Mouse (Mus musculus) liver, embryonic 16.5 days (tissue): ENCODE data around the gene Dock9. TPM values are rescaled to one million over a fixed set of nuclear protein-coding genes. Genes with fewer than 3 reads are reported as not detected.

Experiments used
- ATAC-seq: fragments of 200-750 bp; cut with Nextera tagmentation; 2 replicates; pipeline ENCODE4 v1.8.0; 2017; ENCODE audit warnings: low read depth, mild to moderate bottlenecking, moderate number of reproducible peaks, moderate library complexity
- H3K27ac ChIP-seq: fragments of 300-500 bp; sonication (generic); 2 replicates; pipeline ENCODE4 v1.5.1; 2014; ENCODE audit warnings: mild to moderate bottlenecking, low read length
- H3K27me3 ChIP-seq: fragments of 300-500 bp; sonication (generic); 2 replicates; pipeline ENCODE4 v1.6.1; 2014; ENCODE audit warnings: low read depth, low read length, mixed read lengths; ENCODE audit not compliant: control insufficient read depth, insufficient read depth
- H3K36me3 ChIP-seq: fragments of 300-500 bp; sonication (generic); 2 replicates; pipeline ENCODE4 v1.6.1; 2014; ENCODE audit warnings: mild to moderate bottlenecking; ENCODE audit not compliant: control insufficient read depth, insufficient read depth
- H3K4me1 ChIP-seq: fragments of 300-500 bp; sonication (generic); 2 replicates; pipeline ENCODE4 v1.6.1; 2014; ENCODE audit warnings: low read depth, low read length, mixed read lengths; ENCODE audit not compliant: control insufficient read depth
- H3K4me2 ChIP-seq: fragments of 300-500 bp; sonication (generic); 2 replicates; pipeline ENCODE4 v1.6.1; 2014; ENCODE audit warnings: low read depth, low read length, mixed read lengths
- H3K4me3 ChIP-seq: fragments of 300-500 bp; sonication (generic); 2 replicates; pipeline ENCODE4 v1.5.1; 2014; ENCODE audit warnings: low read depth, mild to moderate bottlenecking, low read length
- H3K9ac ChIP-seq: fragments of 300-500 bp; sonication (generic); 2 replicates; pipeline ENCODE4 v1.6.1; 2014; ENCODE audit warnings: low read depth, low read length
- H3K9me3 ChIP-seq: fragments of 300-500 bp; sonication (generic); replicated peaks from 2 replicates; pipeline ENCODE4 v1.6.1; 2016; ENCODE audit warnings: low read length; ENCODE audit not compliant: control insufficient read depth
- WGBS: fragments of 180-500 bp; shearing (Covaris S2); extraction: QIAGEN DNeasy Blood & Tissue Kit; methylation state at CpG from one replicate; pipeline ENCODE4 v1.1.7; 2014; ENCODE audit not compliant: insufficient replicate concordance; 5-methylcytosine and 5-hydroxymethylcytosine counted together
- polyA plus RNA-seq: library from polyadenylated mRNA; unstranded; fragments of >200 nt; fragmentation: Nextera tagmentation; extraction: Ambion mirVana; gene quantifications from 2 replicates; pipeline ENCODE4 v1.2.1, GENCODE M21; 2015

Dock9 gene
- polyA plus RNA-seq, 1 experiment from 2014 or later: 1.6 TPM

- no peak for ATAC-seq
- 24% methylated on average over 1 of the region's 1 CpGs for WGBS
Measured at GRCm38 (mm10) chr14:121785394-121785793, 12.2 kb downstream of the Dock9 start.

GRCm38 (mm10) chr14:121780942-121781531 is 16.6 kb downstream of the Dock9 start:
- H3K27me3 ChIP-seq: no peaks in the 10 kb centered on the region
- no peaks in the 10 kb centered on the region for H3K4me1 ChIP-seq
- no peak overlapping the region for H3K4me2 ChIP-seq
- no peak overlapping the region for H3K4me3 ChIP-seq
- WGBS: 49% methylated on average over 12 of the region's 12 CpGs
- no peaks in the 10 kb centered on the region for H3K9me3 ChIP-seq
- H3K36me3 ChIP-seq: no peaks in the 10 kb centered on the region
- H3K27ac ChIP-seq: no peak overlapping the region
- peak; percentile 35; the same call in 1 of the 2 replicates for ATAC-seq
- H3K9ac ChIP-seq: no peak overlapping the region

More at GRCm38 (mm10) chr14:121785394-121785793, 12.2 kb downstream of the Dock9 start:
- Histone ChIP-seq H3K9ac (no peak overlapping the region), H3K36me3 (no peaks in the 10 kb centered on the region), H3K4me1 (no peaks in the 10 kb centered on the region), H3K4me3 (no peak overlapping the region), H3K27ac (no peak overlapping the region), H3K9me3 (no peaks in the 10 kb centered on the region), H3K4me2 (no peak overlapping the region), H3K27me3 (no peaks in the 10 kb centered on the region)

GRCm38 (mm10) chr14:121780144-121780913 is 17.3 kb downstream of the Dock9 start:
- Histone ChIP-seq H3K27ac (no peak overlapping the region), H3K9ac (no peak overlapping the region), H3K36me3 (no peaks in the 10 kb centered on the region), H3K27me3 (no peaks in the 10 kb centered on the region), H3K4me2 (no peak overlapping the region), H3K4me3 (no peak overlapping the region), H3K4me1 (no peaks in the 10 kb centered on the region), H3K9me3 (no peaks in the 10 kb centered on the region)
- peak; percentile 54; the same call in 1 of the 2 replicates for ATAC-seq
- WGBS: 36% methylated on average over 11 of the region's 11 CpGs

- H3K36me3 ChIP-seq: no peaks in the 10 kb centered on the region
- H3K9me3 ChIP-seq: no peaks in the 10 kb centered on the region
- H3K4me1 ChIP-seq: no peaks in the 10 kb centered on the region
- no peaks in the 10 kb centered on the region for H3K27me3 ChIP-seq
- no peak overlapping the region for H3K4me3 ChIP-seq
- 57% methylated on average over 3 of the region's 3 CpGs for WGBS
- no peak overlapping the region for H3K27ac ChIP-seq
- no peak for ATAC-seq
- H3K9ac ChIP-seq: no peak overlapping the region
- H3K4me2 ChIP-seq: no peak overlapping the region
Measured at GRCm38 (mm10) chr14:121779620-121780019, 18.0 kb downstream of the Dock9 start.

GRCm38 (mm10) chr14:121777279-121777831 is 20.3 kb downstream of the Dock9 start:
- no peak for ATAC-seq
- WGBS: 40% methylated on average over 4 of the region's 4 CpGs
- no peak overlapping the region for H3K9ac ChIP-seq
- no peak overlapping the region for H3K27ac ChIP-seq
- no peak overlapping the region for H3K4me2 ChIP-seq
- no peaks in the 10 kb centered on the region for H3K27me3 ChIP-seq
- no peak overlapping the region for H3K4me3 ChIP-seq
- H3K36me3 ChIP-seq: no peaks in the 10 kb centered on the region
- no peaks in the 10 kb centered on the region for H3K9me3 ChIP-seq
- H3K4me1 ChIP-seq: no peaks in the 10 kb centered on the region

GRCm38 (mm10) chr14:121776749-121777148 is 20.9 kb downstream of the Dock9 start:
- Histone ChIP-seq H3K9me3 (no peaks in the 10 kb centered on the region), H3K27ac (no peak overlapping the region), H3K36me3 (no peaks in the 10 kb centered on the region), H3K4me1 (no peaks in the 10 kb centered on the region), H3K4me2 (no peak overlapping the region), H3K9ac (no peak overlapping the region), H3K4me3 (no peak overlapping the region), H3K27me3 (no peaks in the 10 kb centered on the region)
- WGBS: 70% methylated on average over 4 of the region's 4 CpGs
- ATAC-seq: no peak

GRCm38 (mm10) chr14:121762021-121762452 is 35.6 kb downstream of the Dock9 start:
- H3K4me3 ChIP-seq: no peak overlapping the region
- H3K9ac ChIP-seq: no peak overlapping the region
- no peak overlapping the region for H3K27ac ChIP-seq
- H3K9me3 ChIP-seq: no peaks in the 10 kb centered on the region
- 52% methylated on average over 11 of the region's 11 CpGs for WGBS
- H3K36me3 ChIP-seq: no peaks in the 10 kb centered on the region
- no peaks in the 10 kb centered on the region for H3K27me3 ChIP-seq
- no peak overlapping the region for H3K4me2 ChIP-seq
- no peaks in the 10 kb centered on the region for H3K4me1 ChIP-seq
- no peak for ATAC-seq

- no peak overlapping the region for H3K27ac ChIP-seq
- H3K4me2 ChIP-seq: no peak overlapping the region
- H3K9me3 ChIP-seq: no peaks in the 10 kb centered on the region
- WGBS: 58% methylated on average over 5 of the region's 5 CpGs
- no peaks in the 10 kb centered on the region for H3K27me3 ChIP-seq
- H3K4me3 ChIP-seq: no peak overlapping the region
- H3K36me3 ChIP-seq: no peaks in the 10 kb centered on the region
- no peaks in the 10 kb centered on the region for H3K4me1 ChIP-seq
- H3K9ac ChIP-seq: no peak overlapping the region
- ATAC-seq: no peak
Measured at GRCm38 (mm10) chr14:121760403-121760802, 37.2 kb downstream of the Dock9 start.

- no peak overlapping the region for H3K9ac ChIP-seq
Measured at GRCm38 (mm10) chr14:121754110-121754509, 43.5 kb downstream of the Dock9 start.

More at GRCm38 (mm10) chr14:121754110-121754509, 43.5 kb downstream of the Dock9 start:
- no peak overlapping the region for H3K4me3 ChIP-seq
- H3K4me2 ChIP-seq: no peak overlapping the region
- H3K36me3 ChIP-seq: no peaks in the 10 kb centered on the region
- 66% methylated on average over 11 of the region's 11 CpGs for WGBS
- ATAC-seq: no peak
- H3K27ac ChIP-seq: no peak overlapping the region
- no peaks in the 10 kb centered on the region for H3K27me3 ChIP-seq
- H3K4me1 ChIP-seq: no peaks in the 10 kb centered on the region
- no peaks in the 10 kb centered on the region for H3K9me3 ChIP-seq
